Mouse (Mus musculus): Measurements from ENCODE around the gene 1600014C23Rik. TPM values are rescaled to one million over a fixed set of nuclear protein-coding genes. Genes with fewer than 3 reads are reported as not detected.

The 1600014C23Rik gene
- total and polyA plus RNA-seq, 2 experiments from 2014 or later = 0.67 TPM; not detected in 1

- Histone ChIP-seq H3K4me3 (ENCODE audit: low read depth, low read length) (peak within 1 kb of the TSS; percentile 70), H3K27me3 (ENCODE audit: insufficient read depth, low read length) (no peaks in the 10 kb centered on the region), H3K9ac (replicated peaks; ENCODE audit: low read length, poor library complexity, severe bottlenecking) (peak within 1 kb of the TSS; percentile 89), H3K36me3 (ENCODE audit: insufficient read depth, low read length) (no peaks in the 10 kb centered on the region), H3K27ac (ENCODE audit: low read depth, low read length) (peak within 1 kb of the TSS; percentile 89), H3K9me3 (ENCODE audit: low read length) (no peaks in the 10 kb centered on the region), H3K4me2 (ENCODE audit: low read depth, low read length, poor library complexity, severe bottlenecking) (peak within 1 kb of the TSS; percentile 76), H3K4me1 (ENCODE audit: insufficient read depth, low read length) (peaks cover 15% of the 10 kb centered on the region)
- DNase-seq (ENCODE audit: low spot score) (peak; percentile 28), ATAC-seq (ENCODE audit: low FRiP score) (no peak)
- TF ChIP-seq CTCF (IDR thresholded peaks at IDR 0.05) = no peak
- 8% methylated on average over 12 of the region's 12 CpGs for WGBS
These were observed 46.9 kb downstream of the 1600014C23Rik start, which contains the start of gene Tmem63b for GRCm38 (mm10) chr17:45686716-45687115. TSS of gene Tmem63b (minus strand) at chr17:45686905.

GRCm38 (mm10) chr17:45686093-45686619 lies 47.5 kb downstream of the 1600014C23Rik start, which contains the start of gene Mrpl14:
TSS of gene Mrpl14 (plus strand) at chr17:45686322.
- H3K27ac ChIP-seq (ENCODE audit: low read depth, low read length) = peak within 1 kb of the TSS; percentile 89
- peak; percentile 93 for DNase-seq (ENCODE audit: low spot score)
- H3K4me1 ChIP-seq (ENCODE audit: insufficient read depth, low read length) = peaks cover 15% of the 10 kb centered on the region
- H3K4me2 ChIP-seq (ENCODE audit: low read depth, low read length, poor library complexity, severe bottlenecking) = peak within 1 kb of the TSS; percentile 76
- WGBS = 1% methylated on average over 34 of the region's 50 CpGs
- H3K27me3 ChIP-seq (ENCODE audit: insufficient read depth, low read length) = no peaks in the 10 kb centered on the region
- no peaks in the 10 kb centered on the region for H3K36me3 ChIP-seq (ENCODE audit: insufficient read depth, low read length)
- peak; percentile 79 for ATAC-seq (ENCODE audit: low FRiP score)
- peak; percentile 33 for TF ChIP-seq CTCF (IDR thresholded peaks at IDR 0.05)
- peak within 1 kb of the TSS; percentile 70 for H3K4me3 ChIP-seq (ENCODE audit: low read depth, low read length)
- H3K9me3 ChIP-seq (ENCODE audit: low read length) = no peaks in the 10 kb centered on the region
- peak within 1 kb of the TSS; percentile 89 for H3K9ac ChIP-seq (replicated peaks; ENCODE audit: low read length, poor library complexity, severe bottlenecking)

- TF ChIP-seq CTCF (IDR thresholded peaks at IDR 0.05) = no peak
- peak overlapping the region; percentile 70 for H3K4me3 ChIP-seq (ENCODE audit: low read depth, low read length)
- under 1% methylated on average over 51 of the region's 58 CpGs for WGBS
These were observed 48.2 kb downstream of the 1600014C23Rik start for GRCm38 (mm10) chr17:45685171-45686092.

GRCm38 (mm10) chr17:45684667-45685131 lies 48.9 kb downstream of the 1600014C23Rik start:
- 22% methylated on average over 14 of the region's 14 CpGs for WGBS
- DNase-seq (ENCODE audit: low spot score) (peak; percentile 26), ATAC-seq (ENCODE audit: low FRiP score) (0 out of 2 replicates have a peak, but pooled peaks have one; percentile 8)
- Histone ChIP-seq H3K4me1 (ENCODE audit: insufficient read depth, low read length) (peaks cover 15% of the 10 kb centered on the region), H3K9me3 (ENCODE audit: low read length) (no peaks in the 10 kb centered on the region), H3K27me3 (ENCODE audit: insufficient read depth, low read length) (no peaks in the 10 kb centered on the region), H3K36me3 (ENCODE audit: insufficient read depth, low read length) (0 out of 2 replicates have a peak, but pooled peaks cover 1% of the 10 kb centered on the region), H3K4me2 (ENCODE audit: low read depth, low read length, poor library complexity, severe bottlenecking) (peak overlapping the region; percentile 76), H3K4me3 (ENCODE audit: low read depth, low read length) (peak overlapping the region; percentile 70), H3K27ac (ENCODE audit: low read depth, low read length) (peak overlapping the region; percentile 89), H3K9ac (replicated peaks; ENCODE audit: low read length, poor library complexity, severe bottlenecking) (peak overlapping the region; percentile 89)
- no peak for TF ChIP-seq CTCF (IDR thresholded peaks at IDR 0.05)

More at GRCm38 (mm10) chr17:45685171-45686092, 48.2 kb downstream of the 1600014C23Rik start:
- Histone ChIP-seq H3K27ac (ENCODE audit: low read depth, low read length) (peak overlapping the region; percentile 89), H3K27me3 (ENCODE audit: insufficient read depth, low read length) (no peaks in the 10 kb centered on the region), H3K4me1 (ENCODE audit: insufficient read depth, low read length) (peaks cover 15% of the 10 kb centered on the region), H3K9me3 (ENCODE audit: low read length) (no peaks in the 10 kb centered on the region), H3K9ac (replicated peaks; ENCODE audit: low read length, poor library complexity, severe bottlenecking) (peak overlapping the region; percentile 89), H3K4me2 (ENCODE audit: low read depth, low read length, poor library complexity, severe bottlenecking) (peak overlapping the region; percentile 76), H3K36me3 (ENCODE audit: insufficient read depth, low read length) (no peaks in the 10 kb centered on the region)
- ATAC-seq (ENCODE audit: low FRiP score) (peak; percentile 45), DNase-seq (ENCODE audit: low spot score) (peak; percentile 52)

Other genes starting within 250 kb of the 1600014C23Rik start
- gene Aars2, start 227.0 kb downstream of the 1600014C23Rik start, total RNA-seq (2014; rRNA removed) = 19.8 and 31.4 TPM in 2 replicates
- 13.9 and 15.2 TPM in 2 replicates for gene Aars2, start 227.0 kb downstream of the 1600014C23Rik start, polyA plus RNA-seq (2015; fragmentation: Nextera tagmentation; extraction: Ambion mirVana)
- 0.99 and 1.2 TPM in 2 replicates for gene Tcte1, start 210.4 kb downstream of the 1600014C23Rik start, total RNA-seq (2014; rRNA removed)
- 4.2 and 4.6 TPM in 2 replicates for gene Tcte1, start 210.4 kb downstream of the 1600014C23Rik start, polyA plus RNA-seq (2015; fragmentation: Nextera tagmentation; extraction: Ambion mirVana)
- 77.9 and 95.6 TPM in 2 replicates for gene Tmem151b, start 184.2 kb downstream of the 1600014C23Rik start, total RNA-seq (2014; rRNA removed)
- 29.1 and 30.7 TPM in 2 replicates for gene Tmem151b, start 184.2 kb downstream of the 1600014C23Rik start, polyA plus RNA-seq (2015; fragmentation: Nextera tagmentation; extraction: Ambion mirVana)
- gene Nfkbie, start 178.1 kb downstream of the 1600014C23Rik start, total RNA-seq (2014; rRNA removed) = 2.0 and 4.8 TPM in 2 replicates
- gene Nfkbie, start 178.1 kb downstream of the 1600014C23Rik start, polyA plus RNA-seq (2015; fragmentation: Nextera tagmentation; extraction: Ambion mirVana) = 2.5 and 3.1 TPM in 2 replicates
- gene Slc35b2, start 170.0 kb downstream of the 1600014C23Rik start, total RNA-seq (2014; rRNA removed) = 91.7 and 113 TPM in 2 replicates
- gene Slc35b2, start 170.0 kb downstream of the 1600014C23Rik start, polyA plus RNA-seq (2015; fragmentation: Nextera tagmentation; extraction: Ambion mirVana) = 71.8 and 75.3 TPM in 2 replicates
- 1,063 and 1,068 TPM in 2 replicates for gene Hsp90ab1, start 160.6 kb downstream of the 1600014C23Rik start, total RNA-seq (2014; rRNA removed)
- 1,368 and 1,371 TPM in 2 replicates for gene Hsp90ab1, start 160.6 kb downstream of the 1600014C23Rik start, polyA plus RNA-seq (2015; fragmentation: Nextera tagmentation; extraction: Ambion mirVana)
- 45.3 and 82.1 TPM in 2 replicates for gene Slc29a1, start 134.2 kb downstream of the 1600014C23Rik start, total RNA-seq (2014; rRNA removed)
- gene Slc29a1, start 134.2 kb downstream of the 1600014C23Rik start, polyA plus RNA-seq (2015; fragmentation: Nextera tagmentation; extraction: Ambion mirVana) = 38.4 TPM in 2 replicates
- gene Mymx, start 131.7 kb downstream of the 1600014C23Rik start, total RNA-seq (2014; rRNA removed) = not detected in 2 replicates
- gene Mymx, start 131.7 kb downstream of the 1600014C23Rik start, polyA plus RNA-seq (2015; fragmentation: Nextera tagmentation; extraction: Ambion mirVana) = not detected in 2 replicates
- gene Capn11, start 74.5 kb downstream of the 1600014C23Rik start, total RNA-seq (2014; rRNA removed) = 1.2 and 1.4 TPM in 2 replicates
- 0.19 and 1.4 TPM in 2 replicates for gene Capn11, start 74.5 kb downstream of the 1600014C23Rik start, polyA plus RNA-seq (2015; fragmentation: Nextera tagmentation; extraction: Ambion mirVana)
- gene Mrpl14, start 47.5 kb downstream of the 1600014C23Rik start, total RNA-seq (2014; rRNA removed) = 41.9 and 42.8 TPM in 2 replicates
- gene Mrpl14, start 47.5 kb downstream of the 1600014C23Rik start, polyA plus RNA-seq (2015; fragmentation: Nextera tagmentation; extraction: Ambion mirVana) = 113 and 114 TPM in 2 replicates
- 213 and 264 TPM in 2 replicates for gene Tmem63b, start 46.9 kb downstream of the 1600014C23Rik start, total RNA-seq (2014; rRNA removed)
- 149 and 153 TPM in 2 replicates for gene Tmem63b, start 46.9 kb downstream of the 1600014C23Rik start, polyA plus RNA-seq (2015; fragmentation: Nextera tagmentation; extraction: Ambion mirVana)

Data from midbrain, postnatal 0 days (tissue).